Mouse (Mus musculus) lung, embryonic 16.5 days (tissue): Measurements from ENCODE around the gene Alox5. TPM values are rescaled to one million over a fixed set of nuclear protein-coding genes. Genes with fewer than 3 reads are reported as not detected.
A peak's percentile ranks its signal among the peaks of the same experiment; 100 is the strongest.

Experiments
- ATAC-seq: fragments of 200-750 bp; cut with Nextera tagmentation; 2 replicates; pipeline ENCODE4 v1.8.0; 2017; ENCODE audit warnings: low read depth, mild to moderate bottlenecking, moderate library complexity
- H3K27ac ChIP-seq: fragments of 300-500 bp; sonication (generic); 2 replicates; pipeline ENCODE4 v1.5.1; 2014; ENCODE audit warnings: mild to moderate bottlenecking, control low read depth, low read length
- H3K27me3 ChIP-seq: fragments of 300-500 bp; sonication (generic); 2 replicates; pipeline ENCODE4 v1.6.1; 2014; ENCODE audit warnings: low read depth, low read length, mixed read lengths; ENCODE audit not compliant: control insufficient read depth, insufficient read depth
- H3K36me3 ChIP-seq: fragments of 300-500 bp; sonication (generic); 2 replicates; pipeline ENCODE4 v1.6.1; 2014; ENCODE audit warnings: low read length; ENCODE audit not compliant: control insufficient read depth, insufficient read depth
- H3K4me1 ChIP-seq: fragments of 300-500 bp; sonication (generic); replicated peaks from 2 replicates; pipeline ENCODE4 v1.6.1; 2014; ENCODE audit warnings: low read length, mixed read lengths; ENCODE audit not compliant: control insufficient read depth, insufficient read depth
- H3K4me2 ChIP-seq: fragments of 300-500 bp; sonication (generic); 2 replicates; pipeline ENCODE4 v1.6.1; 2014; ENCODE audit warnings: low read depth, low read length, control low read depth
- H3K4me3 ChIP-seq: fragments of 300-500 bp; sonication (generic); 2 replicates; pipeline ENCODE4 v1.5.1; 2014; ENCODE audit warnings: mild to moderate bottlenecking, low read length, control low read depth
- H3K9ac ChIP-seq: fragments of 300-500 bp; sonication (generic); 2 replicates; pipeline ENCODE4 v1.6.1; 2014; ENCODE audit warnings: low read length, control low read depth
- H3K9me3 ChIP-seq: fragments of 300-500 bp; sonication (generic); 2 replicates; pipeline ENCODE4 v1.6.1; 2016; ENCODE audit warnings: low read length; ENCODE audit not compliant: control insufficient read depth
- WGBS: fragments of 180-500 bp; shearing (Covaris S2); extraction: QIAGEN DNeasy Blood & Tissue Kit; methylation state at CpG from one replicate; pipeline ENCODE4 v1.1.7; 2014; 5-methylcytosine and 5-hydroxymethylcytosine counted together
- polyA plus RNA-seq: library from polyadenylated mRNA; unstranded; fragments of >200 nt; fragmentation: Nextera tagmentation; extraction: Ambion mirVana; gene quantifications from 2 replicates; pipeline ENCODE4 v1.2.1, GENCODE M21; 2015

Alox5 gene
- polyA plus RNA-seq, 1 experiment from 2014 or later: 0.93 TPM

GRCm38 (mm10) chr6:116398136-116398535 lies 62.8 kb downstream of the Alox5 start:
- WGBS: 64% methylated on average over 2 of the region's 2 CpGs
- Histone ChIP-seq H3K9ac (no peak overlapping the region), H3K4me3 (no peak overlapping the region), H3K27me3 (no peaks in the 10 kb centered on the region), H3K4me2 (no peak overlapping the region), H3K36me3 (no peaks in the 10 kb centered on the region), H3K27ac (no peak overlapping the region), H3K4me1 (peaks cover 2% of the 10 kb centered on the region; the same call in 1 of the 2 replicates), H3K9me3 (no peaks in the 10 kb centered on the region)
- no peak for ATAC-seq

- ATAC-seq: no peak
- Histone ChIP-seq H3K27ac (no peak overlapping the region), H3K4me1 (peaks cover 2% of the 10 kb centered on the region; the same call in 1 of the 2 replicates), H3K4me2 (no peak overlapping the region), H3K27me3 (no peaks in the 10 kb centered on the region), H3K36me3 (no peaks in the 10 kb centered on the region), H3K9me3 (no peaks in the 10 kb centered on the region), H3K4me3 (no peak overlapping the region), H3K9ac (no peak overlapping the region)
- 65% methylated on average over 6 of the region's 6 CpGs for WGBS
Observed at GRCm38 (mm10) chr6:116397621-116398020, 63.4 kb downstream of the Alox5 start.

- Histone ChIP-seq H3K4me2 (no peak overlapping the region), H3K4me1 (peaks cover 2% of the 10 kb centered on the region; the same call in 1 of the 2 replicates), H3K9me3 (no peaks in the 10 kb centered on the region), H3K27me3 (no peaks in the 10 kb centered on the region), H3K27ac (no peak overlapping the region), H3K36me3 (no peaks in the 10 kb centered on the region), H3K9ac (no peak overlapping the region), H3K4me3 (no peak overlapping the region)
- 82% methylated on average over 2 of the region's 2 CpGs for WGBS
- no peak for ATAC-seq
Observed at GRCm38 (mm10) chr6:116394916-116395648, 65.9 kb downstream of the Alox5 start.

GRCm38 (mm10) chr6:116389481-116389880 lies 71.5 kb downstream of the Alox5 start:
- Histone ChIP-seq H3K9me3 (no peaks in the 10 kb centered on the region), H3K4me2 (no peak overlapping the region)
- no peak for ATAC-seq

GRCm38 (mm10) chr6:116388068-116388467 lies 72.9 kb downstream of the Alox5 start:
- no peak overlapping the region for H3K27ac ChIP-seq
- H3K9ac ChIP-seq: no peak overlapping the region
- no peak overlapping the region for H3K4me2 ChIP-seq
- no peak for ATAC-seq
- H3K27me3 ChIP-seq: no peaks in the 10 kb centered on the region
- no peak overlapping the region for H3K4me3 ChIP-seq
- peaks cover 6% of the 10 kb centered on the region; the same call in 1 of the 2 replicates for H3K4me1 ChIP-seq
- 88% methylated on average over 1 of the region's 1 CpGs for WGBS
- no peaks in the 10 kb centered on the region for H3K9me3 ChIP-seq
- no peaks in the 10 kb centered on the region for H3K36me3 ChIP-seq

More at GRCm38 (mm10) chr6:116389481-116389880, 71.5 kb downstream of the Alox5 start:
- H3K4me1 ChIP-seq: peaks cover 2% of the 10 kb centered on the region; the same call in 1 of the 2 replicates
- no peaks in the 10 kb centered on the region for H3K27me3 ChIP-seq
- H3K4me3 ChIP-seq: no peak overlapping the region
- no peaks in the 10 kb centered on the region for H3K36me3 ChIP-seq
- H3K9ac ChIP-seq: no peak overlapping the region
- H3K27ac ChIP-seq: no peak overlapping the region

GRCm38 (mm10) chr6:116386506-116386905 lies 74.5 kb downstream of the Alox5 start:
- H3K4me1 ChIP-seq: peaks cover 6% of the 10 kb centered on the region; the same call in 1 of the 2 replicates
- H3K9me3 ChIP-seq: no peaks in the 10 kb centered on the region
- 53% methylated on average over 3 of the region's 3 CpGs for WGBS
- H3K27me3 ChIP-seq: no peaks in the 10 kb centered on the region
- H3K9ac ChIP-seq: no peak overlapping the region
- ATAC-seq: no peak
- no peak overlapping the region for H3K27ac ChIP-seq
- no peak overlapping the region for H3K4me2 ChIP-seq
- no peaks in the 10 kb centered on the region for H3K36me3 ChIP-seq
- H3K4me3 ChIP-seq: no peak overlapping the region

GRCm38 (mm10) chr6:116386045-116386415 lies 74.9 kb downstream of the Alox5 start:
- Histone ChIP-seq H3K27ac (peak overlapping the region; percentile 71), H3K4me3 (no peak overlapping the region), H3K4me2 (peak overlapping the region; percentile 39; the same call in 1 of the 2 replicates), H3K36me3 (no peaks in the 10 kb centered on the region), H3K9me3 (no peaks in the 10 kb centered on the region), H3K4me1 (peaks cover 6% of the 10 kb centered on the region; the same call in 1 of the 2 replicates), H3K27me3 (no peaks in the 10 kb centered on the region), H3K9ac (no peak overlapping the region)
- peak; percentile 95 for ATAC-seq
- WGBS: 32% methylated on average over 4 of the region's 4 CpGs

GRCm38 (mm10) chr6:116385194-116386044 lies 75.6 kb downstream of the Alox5 start:
- WGBS: 20% methylated on average over 5 of the region's 5 CpGs
- H3K4me2 ChIP-seq: peak overlapping the region; percentile 33; the same call in 1 of the 2 replicates
- peak; percentile 71 for ATAC-seq
- H3K9me3 ChIP-seq: no peaks in the 10 kb centered on the region
- H3K4me1 ChIP-seq: peaks cover 6% of the 10 kb centered on the region; the same call in 1 of the 2 replicates
- H3K27me3 ChIP-seq: no peaks in the 10 kb centered on the region
- no peak overlapping the region for H3K9ac ChIP-seq
- H3K4me3 ChIP-seq: no peak overlapping the region
- H3K36me3 ChIP-seq: no peaks in the 10 kb centered on the region
- H3K27ac ChIP-seq: peak overlapping the region; percentile 75

GRCm38 (mm10) chr6:116383582-116383981 lies 77.4 kb downstream of the Alox5 start:
- Histone ChIP-seq H3K36me3 (no peaks in the 10 kb centered on the region), H3K9me3 (no peaks in the 10 kb centered on the region), H3K4me1 (peaks cover 6% of the 10 kb centered on the region; the same call in 1 of the 2 replicates), H3K4me3 (no peak overlapping the region), H3K9ac (no peak overlapping the region), H3K27me3 (no peaks in the 10 kb centered on the region), H3K4me2 (no peak overlapping the region), H3K27ac (no peak overlapping the region)
- no peak for ATAC-seq
- WGBS: 66% methylated on average over 10 of the region's 10 CpGs
